Mouse (Mus musculus) natural killer cell, adult 2 months (primary cell): ENCODE results near the gene Ttc16.

Experiments used
- DNase-seq, 2 experiments: peaks; one replicate each; pipeline ENCODE4 v3.0.0; 2022; ENCODE audit warnings: low spot score in 2 of 2

Gene Ttc16

DNA sequence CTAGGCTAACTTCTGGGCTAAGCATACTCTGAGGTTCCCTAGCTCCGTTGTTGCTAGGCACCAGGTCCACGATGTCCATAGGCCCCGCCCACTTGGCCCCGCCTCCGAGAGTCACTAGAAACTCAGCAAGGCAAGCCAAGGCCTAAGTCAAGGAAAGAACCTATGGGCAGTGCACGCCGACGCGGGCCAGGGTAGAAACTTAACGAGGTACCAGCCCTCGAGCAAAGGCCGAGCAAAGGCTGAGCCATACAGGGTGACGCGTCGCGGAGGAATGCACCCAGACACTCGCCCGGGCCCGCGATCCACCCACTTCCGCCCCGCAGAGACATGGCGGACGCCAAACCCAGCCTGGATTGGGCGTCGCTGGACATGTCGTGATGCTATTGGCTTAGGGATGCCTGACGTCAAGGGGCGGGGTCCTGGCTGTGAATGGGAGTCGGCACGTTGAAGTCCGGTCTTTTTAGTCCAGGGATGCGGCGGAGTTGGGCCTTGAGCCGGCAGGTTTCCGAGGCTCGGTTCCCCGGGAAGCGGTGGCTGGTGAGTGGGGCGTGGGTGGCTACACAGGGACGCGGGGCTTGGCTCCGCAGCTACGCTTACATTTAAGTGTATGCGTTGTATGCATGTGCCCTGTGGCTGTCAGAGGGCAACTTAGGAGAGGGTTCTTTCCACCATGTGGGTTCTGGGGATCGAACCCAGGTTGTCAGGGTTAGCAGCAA lies at the start of gene Ttc16, which contains the start of gene Ptrh1:
TSS of gene Ttc16 (minus strand) at position 275 of the 716 bp plus-strand sequence.
TSS of gene Ptrh1 (plus strand) at position 428 of the 716 bp plus-strand sequence.
- peak; percentile 97 to 98 for DNase-seq

GRCm38 (mm10) chr2:32824778-32825177 lies 49.3 kb upstream of the Ttc16 start:
- DNase-seq, result no peak

- no peak for DNase-seq
These were observed 48.7 kb upstream of the Ttc16 start for GRCm38 (mm10) chr2:32824181-32824580.

GRCm38 (mm10) chr2:32823579-32824154 lies 48.2 kb upstream of the Ttc16 start:
- DNase-seq, result peak in 1 of 2 experiments; percentile 20

DNA sequence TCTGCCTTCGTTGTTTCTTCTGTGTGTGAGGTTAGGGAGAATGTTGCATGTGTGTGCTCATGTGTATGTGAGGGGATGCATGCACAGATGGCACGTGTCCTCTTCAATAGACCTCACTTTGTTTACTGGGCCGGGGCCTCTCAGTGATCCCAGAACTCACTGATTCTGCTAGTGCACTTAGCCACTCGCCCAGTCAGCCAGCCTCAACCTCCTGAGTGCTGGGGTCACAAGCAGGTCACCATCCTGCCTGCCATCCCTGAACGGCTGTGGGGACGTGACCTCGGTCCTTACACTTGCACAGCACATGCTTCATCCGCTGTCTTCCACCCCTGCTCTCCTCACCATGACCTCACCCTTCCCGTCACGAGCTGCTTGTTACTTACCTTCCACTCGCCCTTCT lies 47.7 kb upstream of the Ttc16 start:
- DNase-seq, result no peak

- DNase-seq, result no peak
These were observed 47.2 kb upstream of the Ttc16 start for GRCm38 (mm10) chr2:32822643-32823042.

- peak in 1 of 2 experiments; percentile 48 for DNase-seq
These were observed 45.8 kb upstream of the Ttc16 start for GRCm38 (mm10) chr2:32821041-32821802.

- no peak for DNase-seq
These were observed 42.8 kb upstream of the Ttc16 start for GRCm38 (mm10) chr2:32818208-32818607.

DNA sequence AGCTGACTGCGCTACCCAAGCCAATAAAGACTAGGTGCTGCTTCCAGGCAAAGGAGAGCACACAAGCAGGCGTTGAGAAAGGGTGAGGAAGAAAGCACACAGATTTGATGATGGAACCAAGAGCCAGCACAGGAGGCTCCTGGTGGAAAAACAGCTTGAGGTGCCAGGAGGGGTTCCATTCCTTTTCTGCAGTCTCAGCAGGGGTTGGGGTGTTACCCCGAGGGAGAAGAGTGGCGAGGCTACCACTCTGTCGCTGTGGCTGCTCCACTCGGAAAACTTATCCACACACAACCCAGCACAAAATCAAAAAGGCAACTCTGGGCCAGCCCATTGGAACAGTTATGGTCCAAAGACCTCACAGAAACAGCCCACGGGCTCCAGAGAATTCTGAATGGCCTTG lies 42.2 kb upstream of the Ttc16 start:
- DNase-seq, result no peak

DNA sequence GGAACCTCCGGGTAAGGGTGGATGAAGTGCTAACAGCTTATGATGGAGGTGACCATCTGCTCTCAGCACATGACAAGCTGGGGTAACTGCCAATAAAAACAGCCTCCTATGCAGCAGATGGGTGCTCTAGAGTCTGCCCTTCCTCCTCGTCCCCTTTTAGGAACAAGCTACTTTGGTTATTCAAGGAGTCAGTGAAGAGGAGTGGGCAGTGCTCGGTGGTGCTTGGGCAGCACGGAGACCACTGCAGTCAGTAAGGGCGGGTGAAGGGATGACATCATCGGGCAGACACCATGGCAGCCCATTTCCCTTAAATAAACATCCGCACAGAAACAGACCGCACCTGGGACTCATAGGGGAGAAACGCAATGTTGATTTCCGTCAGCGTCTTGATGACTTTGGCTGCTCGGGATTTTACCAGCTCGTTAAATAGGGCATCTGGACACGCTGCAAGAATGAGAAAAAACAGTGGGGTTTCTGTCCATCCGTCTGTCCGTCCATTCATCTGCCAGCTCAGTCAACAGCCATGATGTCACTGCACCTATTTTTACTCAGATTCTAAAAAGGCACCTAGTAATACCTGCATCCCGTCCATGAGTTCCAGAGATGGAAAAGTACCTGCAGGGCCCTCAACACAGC lies 41.6 kb upstream of the Ttc16 start:
- no peak for DNase-seq

- DNase-seq, result no peak
These were observed 41.1 kb upstream of the Ttc16 start for GRCm38 (mm10) chr2:32816497-32816896.

- DNase-seq, result no peak
These were observed 36.5 kb upstream of the Ttc16 start for GRCm38 (mm10) chr2:32811959-32812358.

DNA sequence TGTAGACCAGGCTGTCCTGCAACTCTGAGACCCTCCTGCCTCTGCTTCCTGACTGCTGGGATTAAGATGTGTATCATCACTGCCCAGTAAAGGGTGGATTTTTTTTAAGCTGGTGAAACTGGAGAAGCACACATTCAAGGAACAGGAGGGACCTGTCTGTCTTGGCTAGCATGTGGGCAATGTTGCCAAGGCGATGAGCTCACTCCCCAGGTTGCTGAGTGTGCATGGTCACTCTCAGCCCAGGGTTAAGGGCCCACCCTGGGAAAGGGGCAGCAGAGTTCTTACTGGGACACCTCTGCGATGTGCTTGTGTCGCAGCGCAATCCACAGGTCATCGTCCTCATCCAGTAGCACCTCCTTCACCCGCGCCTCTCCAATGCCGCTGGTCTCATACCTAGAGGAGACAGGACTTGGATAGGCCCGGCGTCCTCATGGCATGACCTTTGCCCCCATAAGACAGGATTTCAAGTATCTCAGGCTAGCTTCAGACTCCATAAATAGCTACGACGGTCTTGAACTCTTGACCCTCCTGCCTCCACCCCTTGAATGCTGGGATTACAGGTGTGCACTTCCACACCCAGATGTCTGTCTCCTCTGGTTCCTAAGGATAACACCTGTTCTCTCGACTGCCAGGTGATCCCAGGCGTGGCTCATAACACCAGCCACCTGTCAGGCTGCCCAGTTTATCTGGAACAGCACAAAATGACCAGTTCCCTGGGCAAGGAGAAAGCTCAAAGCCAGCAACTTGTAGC lies 33.6 kb upstream of the Ttc16 start:
- DNase-seq, result no peak

DNA sequence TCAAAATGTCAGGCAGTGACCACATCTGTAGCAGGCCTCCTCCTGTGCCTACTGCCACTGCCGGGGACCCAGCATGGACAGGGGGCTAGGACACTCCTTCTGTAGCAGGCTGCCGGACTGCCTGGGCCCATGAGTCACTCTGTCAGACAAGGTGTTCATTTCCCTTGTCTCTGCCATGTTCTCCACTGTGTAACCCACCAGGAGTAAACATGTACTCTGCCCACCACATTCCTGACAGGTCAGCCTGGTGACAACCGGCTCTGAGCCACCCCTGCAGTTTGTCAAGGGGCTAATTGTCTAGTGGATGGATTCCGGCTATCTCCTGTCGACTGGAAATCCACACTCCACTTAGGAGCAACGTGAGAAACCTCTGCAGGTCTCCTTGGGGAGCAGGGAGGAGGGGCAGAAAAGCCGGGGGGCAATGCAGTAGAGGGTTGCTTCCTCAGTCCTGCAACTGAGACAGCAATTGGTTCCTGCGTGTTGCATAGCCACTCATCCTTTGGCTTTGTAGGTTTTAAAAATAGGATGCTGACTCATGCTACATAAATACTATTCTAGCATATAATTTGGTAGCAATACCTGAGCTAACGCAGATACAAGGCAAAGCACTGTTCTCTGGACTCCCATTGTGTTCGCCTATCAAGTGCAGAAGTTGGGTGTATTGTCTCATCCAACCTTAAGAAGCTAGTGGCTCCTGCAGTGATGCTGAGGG lies 23.0 kb upstream of the Ttc16 start:
- DNase-seq, result no peak

DNA sequence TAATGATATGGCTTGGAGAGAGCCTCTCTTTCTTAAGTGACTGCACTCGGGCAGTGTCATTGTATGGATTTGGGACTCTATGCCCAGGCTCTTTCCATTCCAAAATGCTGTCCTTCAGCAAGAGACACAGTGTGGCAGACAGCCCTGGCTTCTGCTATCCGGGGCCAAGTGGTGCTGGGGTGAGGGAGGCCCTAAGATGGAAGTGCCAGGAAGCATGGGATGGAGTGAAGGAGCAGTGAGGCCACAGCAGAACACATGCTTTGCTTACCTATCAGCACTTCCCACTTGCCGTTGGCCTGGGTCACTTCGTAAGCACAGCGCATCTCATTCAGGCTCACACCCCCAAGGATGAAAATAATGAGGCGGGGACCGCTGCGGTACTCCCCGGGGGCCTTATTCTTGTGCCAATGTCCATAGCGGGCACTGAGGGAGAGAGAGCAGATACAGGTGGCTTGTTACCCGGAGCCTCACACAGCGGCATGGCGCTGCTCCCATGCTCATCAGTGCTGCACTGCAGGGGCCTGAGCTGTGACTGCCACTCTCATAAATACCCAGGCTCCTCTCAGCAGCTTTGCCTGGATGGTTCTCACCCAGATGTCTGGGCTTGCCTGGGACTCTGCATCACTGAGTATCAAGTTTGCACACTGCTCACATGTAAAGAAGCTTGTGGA lies 20.4 kb upstream of the Ttc16 start:
- no peak for DNase-seq

DNA sequence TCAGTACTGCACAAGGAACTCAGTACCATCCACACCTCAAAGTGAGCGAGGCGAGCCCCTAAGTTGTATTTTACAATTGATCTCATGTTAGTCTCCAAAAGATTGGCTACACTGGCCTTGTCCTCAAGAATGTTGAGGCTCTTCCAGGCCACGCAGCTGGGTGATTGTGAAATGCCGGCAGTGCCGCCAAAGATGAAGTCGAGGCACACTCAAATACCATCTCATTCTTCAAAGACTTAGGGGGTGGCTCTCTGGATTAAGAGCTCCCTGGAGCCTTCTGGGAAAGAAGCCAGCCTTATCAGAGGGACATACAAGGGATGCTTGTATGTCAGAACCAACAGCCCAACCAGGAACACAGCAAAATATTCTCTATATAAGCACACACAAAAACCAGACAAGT lies 15.9 kb upstream of the Ttc16 start:
- DNase-seq, result no peak

DNA sequence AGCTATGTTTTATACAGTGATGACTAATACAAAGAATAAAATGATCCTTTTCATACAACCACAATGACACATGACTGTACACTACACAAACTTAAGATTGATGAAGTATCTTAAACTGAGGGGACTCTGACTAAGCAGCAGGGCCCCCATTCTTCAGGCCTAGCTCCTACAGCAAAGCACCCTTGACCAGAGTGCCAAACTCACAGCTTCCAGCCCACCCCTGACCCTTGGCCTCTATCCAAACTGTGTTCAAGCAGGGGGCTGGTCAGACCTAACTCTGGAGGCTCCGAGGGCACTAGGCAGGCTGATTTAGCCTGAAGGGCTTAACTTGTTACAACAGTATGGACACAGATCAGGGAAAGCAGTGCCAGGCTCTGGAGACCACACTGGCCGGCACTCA lies 13.1 kb upstream of the Ttc16 start:
- no peak for DNase-seq

GRCm38 (mm10) chr2:32787176-32787575 lies 11.7 kb upstream of the Ttc16 start:
- DNase-seq, result no peak

DNA sequence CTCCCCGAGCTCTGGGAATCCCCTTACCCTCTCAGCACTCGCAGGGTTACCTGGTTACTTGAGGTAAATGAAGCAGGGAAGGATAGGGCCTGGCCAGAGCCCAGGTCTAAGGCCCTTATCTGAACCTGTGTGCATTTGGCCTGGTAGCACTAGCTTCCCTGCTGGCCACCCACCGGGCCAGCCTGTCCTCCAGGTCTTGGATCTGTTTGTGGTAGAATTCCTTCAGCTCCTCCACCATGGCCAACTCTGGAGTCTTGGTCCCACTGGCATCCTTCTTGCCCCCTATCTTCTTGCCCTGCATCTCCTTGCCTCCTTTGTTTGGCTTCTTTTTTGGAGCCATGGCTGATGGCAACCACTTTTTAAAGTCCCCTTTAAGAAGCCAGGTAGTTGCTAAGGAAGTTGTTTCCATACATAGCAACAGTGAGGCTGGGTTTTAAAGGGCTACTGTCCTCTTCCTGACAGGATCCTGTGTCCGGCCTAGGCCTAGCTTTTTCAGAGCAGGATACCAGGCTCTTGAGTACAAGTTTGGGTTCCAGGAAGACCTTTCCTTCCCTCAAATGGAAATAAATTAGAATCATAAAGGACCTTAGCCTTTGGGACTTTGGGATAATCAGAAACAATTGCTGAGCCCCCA lies 8.7 kb upstream of the Ttc16 start, which contains the start of gene Cfap157:
TSS of gene Cfap157 (minus strand) at position 381 of the 634 bp plus-strand sequence.
- no peak for DNase-seq

GRCm38 (mm10) chr2:32781710-32782109 lies 6.3 kb upstream of the Ttc16 start:
- no peak for DNase-seq
